ENCODE assay signal across 23 mouse cellular contexts in genomic region chr4:118053904-118054303, GRCm38 (mm10).
DNase-seq lines count a peak whose midpoint lies in the region; ATAC-seq and TF ChIP-seq lines count a peak whose summit lies in the region.
"Had no signal": no experiment of that assay in that cellular context is flagged by ENCODE, and none has a peak within 500 bp of the region (broad histone marks: within the 10 kb centered on the region; RNA-seq: fewer than 3 reads in every experiment).

No protein-coding gene starts in this region.

- no peak overlapping the region for H3K4me2 ChIP-seq in intestine, postnatal 0 days (replicated peaks; ENCODE audit: low read depth)
- H3K4me2 ChIP-seq in stomach, embryonic 15.5 days, result peak overlapping the region; percentile 33
- no peak overlapping the region for H3K4me2 ChIP-seq in midbrain, embryonic 13.5 days (replicated peaks)
- H3K4me2 ChIP-seq: forebrain, embryonic 13.5 days; hindbrain, embryonic 14.5 days; kidney, embryonic 15.5 days; liver, embryonic 13.5 days had no signal

- H3K9me3 ChIP-seq in intestine, postnatal 0 days (ENCODE audit: control insufficient read depth), result no peaks in the 10 kb centered on the region
- no peaks in the 10 kb centered on the region for H3K9me3 ChIP-seq in stomach, embryonic 15.5 days
- no peaks in the 10 kb centered on the region for H3K9me3 ChIP-seq in midbrain, embryonic 13.5 days
- H3K9me3 ChIP-seq: forebrain, embryonic 13.5 days; kidney, embryonic 15.5 days; liver, embryonic 13.5 days; megakaryocyte, embryonic 14.5 days had no signal

- no peak for TF ChIP-seq CTCF in intestine, postnatal 0 days (IDR thresholded peaks at IDR 0.05; ENCODE audit: low read depth)

- ATAC-seq in intestine, postnatal 0 days, result peak; percentile 57
- ATAC-seq in stomach, embryonic 15.5 days (ENCODE audit: insufficient read depth, low FRiP score, low read depth), result 0 out of 2 replicates have a peak, but pooled peaks have one; percentile 46
- no peak for ATAC-seq in midbrain, embryonic 13.5 days
- ATAC-seq: forebrain, embryonic 13.5 days; lung, postnatal 0 days; midbrain, embryonic 16.5 days had no signal

- H3K4me3 ChIP-seq in intestine, postnatal 0 days (ENCODE audit: low read depth, low read length), result no peak overlapping the region
- no peak overlapping the region for H3K4me3 ChIP-seq in stomach, embryonic 15.5 days (replicated peaks)
- no peak overlapping the region for H3K4me3 ChIP-seq in midbrain, embryonic 13.5 days (replicated peaks)
- H3K4me3 ChIP-seq: erythroblast, embryonic 14.5 days; forebrain, embryonic 13.5 days; kidney, embryonic 15.5 days; liver, embryonic 13.5 days; megakaryocyte, embryonic 14.5 days had no signal

- 0 out of 2 replicates have a peak, but pooled peaks cover 2% of the 10 kb centered on the region for H3K4me1 ChIP-seq in intestine, postnatal 0 days (replicated peaks; ENCODE audit: control insufficient read depth, insufficient read depth, low read length)
- peaks cover 28% of the 10 kb centered on the region for H3K4me1 ChIP-seq in stomach, embryonic 15.5 days
- H3K4me1 ChIP-seq in midbrain, embryonic 13.5 days (replicated peaks), result peaks cover 10% of the 10 kb centered on the region; the same call in 1 of the 2 replicates
- H3K4me1 ChIP-seq: forebrain, embryonic 13.5 days had no signal

- peaks cover 3% of the 10 kb centered on the region for H3K36me3 ChIP-seq in intestine, postnatal 0 days (ENCODE audit: control insufficient read depth, insufficient read depth)
- H3K36me3 ChIP-seq in stomach, embryonic 15.5 days, result no peaks in the 10 kb centered on the region
- no peaks in the 10 kb centered on the region for H3K36me3 ChIP-seq in midbrain, embryonic 13.5 days
- H3K36me3 ChIP-seq: kidney, embryonic 15.5 days; liver, embryonic 13.5 days had no signal

- no peaks in the 10 kb centered on the region for H3K27me3 ChIP-seq in intestine, postnatal 0 days (replicated peaks; ENCODE audit: control insufficient read depth, insufficient read depth, low read length)
- no peaks in the 10 kb centered on the region for H3K27me3 ChIP-seq in stomach, embryonic 15.5 days (replicated peaks)
- no peaks in the 10 kb centered on the region for H3K27me3 ChIP-seq in midbrain, embryonic 13.5 days
- H3K27me3 ChIP-seq: forebrain, embryonic 13.5 days; kidney, embryonic 15.5 days; liver, embryonic 13.5 days; megakaryocyte, embryonic 14.5 days had no signal

- DNase-seq in ES-CJ7 (ENCODE audit: low read depth, low spot score) (peak; percentile 47), ZHBTc4 (ENCODE audit: low read depth, low spot score) (peak; percentile 77), adipocyte (ENCODE audit: low spot score) (no peak)
- no peak for DNase-seq in lung, postnatal 25 days (ENCODE audit: low spot score)
- DNase-seq: adrenal gland, postnatal 10 days; cerebellum, postnatal 14 days; gastrocnemius, postnatal 14 days; heart, adult 18-20 months; heart, postnatal 36 days; liver, embryonic 13.5 days; right cerebral cortex, postnatal 14 days; spleen, adult 18-20 months; thymus, adult 2 months had no signal

- no peak overlapping the region for H3K9ac ChIP-seq in intestine, postnatal 0 days (ENCODE audit: low read depth, low read length)
- no peak overlapping the region for H3K9ac ChIP-seq in stomach, embryonic 15.5 days
- no peak overlapping the region for H3K9ac ChIP-seq in midbrain, embryonic 13.5 days (replicated peaks)
- H3K9ac ChIP-seq: forebrain, embryonic 13.5 days; hindbrain, embryonic 14.5 days; kidney, embryonic 15.5 days; liver, embryonic 13.5 days had no signal

- H3K27ac ChIP-seq in intestine, postnatal 0 days (ENCODE audit: low read depth, low read length), result no peak overlapping the region
- H3K27ac ChIP-seq in stomach, embryonic 15.5 days, result no peak overlapping the region
- H3K27ac ChIP-seq in midbrain, embryonic 13.5 days, result no peak overlapping the region
- H3K27ac ChIP-seq: forebrain, embryonic 13.5 days; hindbrain, embryonic 14.5 days; kidney, embryonic 15.5 days; liver, embryonic 13.5 days had no signal

- 64% methylated on average over 6 of the region's 6 CpGs for WGBS in intestine, postnatal 0 days
- WGBS in stomach, embryonic 15.5 days, result 72% methylated on average over 6 of the region's 6 CpGs
- WGBS in midbrain, embryonic 13.5 days, result 87% methylated on average over 6 of the region's 6 CpGs

Comparison
In these comparisons a context has a peak if more than half of its experiments do, and no peak if none do; other contexts are left out.
1. DNase-seq: peak in ES-CJ7 (single experiment) and ZHBTc4 (single experiment); none in lung, postnatal 25 days (single experiment) and adipocyte (single experiment).